Mouse (Mus musculus): ENCODE results near the gene Batf3. TPM values are rescaled to one million over a fixed set of nuclear protein-coding genes. Genes with fewer than 3 reads are reported as not detected.

Gene Batf3
- polyA plus RNA-seq, 1 experiment from 2014 or later, result 12.4 TPM

DNA sequence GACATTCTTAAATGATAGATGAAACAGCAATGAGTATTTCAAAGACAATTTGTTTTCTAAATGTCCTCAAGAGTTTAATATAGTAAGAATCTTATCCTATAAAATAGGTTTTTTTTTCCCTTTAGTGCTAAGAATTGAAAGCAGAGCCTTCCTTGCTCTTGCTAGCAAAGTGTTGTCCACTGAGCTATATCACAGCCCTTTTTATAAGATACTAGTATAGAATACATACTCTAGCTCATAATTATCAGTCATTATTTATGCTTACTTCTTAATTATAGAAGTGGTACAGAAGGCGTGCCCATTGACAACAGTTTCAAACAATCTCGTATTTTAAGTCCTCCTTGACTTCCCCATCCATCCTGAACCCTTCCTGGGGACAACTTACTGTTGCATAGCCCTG lies 33.1 kb upstream of the Batf3 start:
- peaks cover 40% of the 10 kb centered on the region for H3K36me3 ChIP-seq (ENCODE audit: control insufficient read depth, insufficient read depth, low read length)

DNA sequence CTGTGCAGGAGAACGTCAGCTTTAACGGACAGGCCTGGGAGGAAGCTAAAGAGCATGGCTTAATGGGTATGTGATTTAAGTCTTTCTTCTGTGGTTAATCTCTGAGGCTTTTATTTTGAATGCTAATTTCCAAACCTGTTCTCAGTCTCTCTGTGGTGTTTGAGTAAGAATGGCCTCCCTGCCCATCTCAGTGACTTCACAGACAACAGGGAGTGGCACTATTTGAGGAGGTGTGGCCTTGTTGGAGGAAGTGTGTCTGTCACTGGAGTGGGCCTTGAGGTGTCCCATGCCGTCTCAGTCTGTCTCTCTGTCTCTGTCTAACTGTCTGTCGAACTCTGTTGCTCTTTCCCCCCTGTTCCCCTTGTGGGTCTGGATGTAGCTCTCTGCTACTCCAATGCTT lies 32.5 kb upstream of the Batf3 start:
- 82% methylated on average over 4 of the region's 4 CpGs for WGBS
- H3K27ac ChIP-seq (ENCODE audit: low read depth, low read length), result no peak overlapping the region
- no peaks in the 10 kb centered on the region for H3K9me3 ChIP-seq (ENCODE audit: control insufficient read depth, low read length)
- no peak overlapping the region for H3K4me2 ChIP-seq (replicated peaks; ENCODE audit: low read depth, low read length)
- ATAC-seq (ENCODE audit: low FRiP score, low TSS enrichment), result no peak
- H3K27me3 ChIP-seq (ENCODE audit: control insufficient read depth, insufficient read depth, low read length), result no peaks in the 10 kb centered on the region
- H3K4me1 ChIP-seq (ENCODE audit: control insufficient read depth, insufficient read depth, low read length), result peaks cover 8% of the 10 kb centered on the region
- no peak overlapping the region for H3K9ac ChIP-seq (ENCODE audit: low read depth, low read length)
- H3K4me3 ChIP-seq (ENCODE audit: low read length), result no peak overlapping the region
- peaks cover 47% of the 10 kb centered on the region for H3K36me3 ChIP-seq (ENCODE audit: control insufficient read depth, insufficient read depth, low read length)

More for the DNA sequence above, 33.1 kb upstream of the Batf3 start:
- no peak overlapping the region for H3K4me3 ChIP-seq (ENCODE audit: low read length)
- no peak for ATAC-seq (ENCODE audit: low FRiP score, low TSS enrichment)
- WGBS, result 91% methylated on average over 2 of the region's 2 CpGs
- H3K27ac ChIP-seq (ENCODE audit: low read depth, low read length), result no peak overlapping the region
- no peaks in the 10 kb centered on the region for H3K9me3 ChIP-seq (ENCODE audit: control insufficient read depth, low read length)
- H3K4me1 ChIP-seq (ENCODE audit: control insufficient read depth, insufficient read depth, low read length), result peaks cover 8% of the 10 kb centered on the region
- no peaks in the 10 kb centered on the region for H3K27me3 ChIP-seq (ENCODE audit: control insufficient read depth, insufficient read depth, low read length)
- H3K9ac ChIP-seq (ENCODE audit: low read depth, low read length), result no peak overlapping the region
- no peak overlapping the region for H3K4me2 ChIP-seq (replicated peaks; ENCODE audit: low read depth, low read length)

DNA sequence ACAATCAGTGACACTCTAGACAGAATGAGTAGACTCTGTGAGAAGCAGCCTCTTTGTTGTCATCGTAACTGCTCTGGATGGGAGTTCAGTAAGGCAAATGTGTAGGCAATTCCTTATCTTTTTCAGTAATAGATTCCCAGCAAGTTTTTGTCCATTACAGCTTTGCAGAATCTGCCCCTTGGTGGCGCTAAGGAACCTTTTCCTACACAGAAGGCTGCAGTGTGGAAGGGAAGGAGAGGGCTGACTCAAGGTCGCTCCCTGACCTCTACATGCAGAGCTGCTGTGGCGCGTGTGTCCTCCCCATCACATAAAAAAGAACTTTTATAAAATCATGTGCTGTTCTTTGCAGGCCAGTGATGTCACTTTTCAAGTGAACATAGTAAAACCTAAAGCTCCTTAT lies 29.3 kb upstream of the Batf3 start:
- peaks cover 76% of the 10 kb centered on the region for H3K36me3 ChIP-seq (ENCODE audit: control insufficient read depth, insufficient read depth, low read length)
- WGBS, result 83% methylated on average over 5 of the region's 5 CpGs

DNA sequence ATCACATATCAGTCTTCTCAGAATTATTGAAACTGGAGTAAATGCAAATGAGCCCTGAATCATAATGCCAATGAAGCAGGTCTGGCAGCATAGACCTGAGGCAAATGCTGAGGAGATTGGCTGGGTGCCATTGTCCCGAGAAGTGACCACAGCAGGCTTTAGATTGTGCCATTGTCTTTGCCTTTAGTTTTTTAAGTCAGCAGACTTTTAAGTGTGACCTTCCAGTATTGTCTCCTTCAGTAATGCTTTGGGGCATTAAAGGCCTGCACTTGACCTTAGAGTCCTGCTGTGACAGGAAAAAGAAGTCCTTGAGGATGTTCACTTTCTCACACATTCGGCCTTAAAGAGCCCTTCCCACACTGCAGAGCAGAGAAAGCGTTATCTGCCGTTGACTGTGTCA lies 27.4 kb upstream of the Batf3 start:
- Histone ChIP-seq H3K27ac (ENCODE audit: low read depth, low read length) (no peak overlapping the region), H3K9ac (ENCODE audit: low read depth, low read length) (no peak overlapping the region), H3K4me2 (replicated peaks; ENCODE audit: low read depth, low read length) (no peak overlapping the region), H3K4me3 (ENCODE audit: low read length) (no peak overlapping the region), H3K27me3 (ENCODE audit: control insufficient read depth, insufficient read depth, low read length) (no peaks in the 10 kb centered on the region), H3K4me1 (ENCODE audit: control insufficient read depth, insufficient read depth, low read length) (0 out of 2 replicates have a peak, but pooled peaks cover 4% of the 10 kb centered on the region), H3K36me3 (ENCODE audit: control insufficient read depth, insufficient read depth, low read length) (peaks cover 83% of the 10 kb centered on the region), H3K9me3 (ENCODE audit: control insufficient read depth, low read length) (no peaks in the 10 kb centered on the region)
- no peak for ATAC-seq (ENCODE audit: low FRiP score, low TSS enrichment)
- WGBS, result 92% methylated on average over 4 of the region's 4 CpGs

More for the DNA sequence above, 29.3 kb upstream of the Batf3 start:
- no peak overlapping the region for H3K4me3 ChIP-seq (ENCODE audit: low read length)
- no peaks in the 10 kb centered on the region for H3K9me3 ChIP-seq (ENCODE audit: control insufficient read depth, low read length)
- H3K4me2 ChIP-seq (replicated peaks; ENCODE audit: low read depth, low read length), result no peak overlapping the region
- peaks cover 11% of the 10 kb centered on the region for H3K4me1 ChIP-seq (ENCODE audit: control insufficient read depth, insufficient read depth, low read length)
- no peak overlapping the region for H3K27ac ChIP-seq (ENCODE audit: low read depth, low read length)
- ATAC-seq (ENCODE audit: low FRiP score, low TSS enrichment), result no peak
- no peaks in the 10 kb centered on the region for H3K27me3 ChIP-seq (ENCODE audit: control insufficient read depth, insufficient read depth, low read length)
- H3K9ac ChIP-seq (ENCODE audit: low read depth, low read length), result no peak overlapping the region

DNA sequence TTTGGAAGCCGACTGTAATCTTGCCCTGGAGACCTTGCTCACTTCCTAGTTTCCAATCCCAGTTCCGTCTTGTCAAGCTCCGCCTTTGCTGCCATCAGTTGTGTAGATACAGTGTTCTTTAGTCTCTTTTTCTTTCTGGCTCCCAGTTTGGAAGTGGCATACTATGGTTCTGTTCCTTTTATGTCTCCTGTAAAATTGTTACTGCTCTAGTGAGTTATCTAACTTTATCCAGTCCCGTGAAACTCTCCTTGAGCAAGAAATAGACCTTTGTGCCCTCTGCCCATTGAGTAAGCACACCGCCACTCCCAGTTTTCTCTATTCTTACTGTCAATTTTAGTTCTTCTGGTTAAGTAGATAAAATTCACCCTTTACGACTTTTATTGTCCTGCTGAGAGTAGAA lies 26.0 kb upstream of the Batf3 start:
- Histone ChIP-seq H3K9me3 (ENCODE audit: control insufficient read depth, low read length) (no peaks in the 10 kb centered on the region), H3K36me3 (ENCODE audit: control insufficient read depth, insufficient read depth, low read length) (peaks cover 73% of the 10 kb centered on the region), H3K27ac (ENCODE audit: low read depth, low read length) (no peak overlapping the region), H3K4me2 (replicated peaks; ENCODE audit: low read depth, low read length) (no peak overlapping the region), H3K9ac (ENCODE audit: low read depth, low read length) (no peak overlapping the region), H3K4me1 (ENCODE audit: control insufficient read depth, insufficient read depth, low read length) (0 out of 2 replicates have a peak, but pooled peaks cover 4% of the 10 kb centered on the region), H3K27me3 (ENCODE audit: control insufficient read depth, insufficient read depth, low read length) (no peaks in the 10 kb centered on the region), H3K4me3 (ENCODE audit: low read length) (no peak overlapping the region)
- ATAC-seq (ENCODE audit: low FRiP score, low TSS enrichment), result no peak
- WGBS, result 85% methylated on average over 6 of the region's 6 CpGs

DNA sequence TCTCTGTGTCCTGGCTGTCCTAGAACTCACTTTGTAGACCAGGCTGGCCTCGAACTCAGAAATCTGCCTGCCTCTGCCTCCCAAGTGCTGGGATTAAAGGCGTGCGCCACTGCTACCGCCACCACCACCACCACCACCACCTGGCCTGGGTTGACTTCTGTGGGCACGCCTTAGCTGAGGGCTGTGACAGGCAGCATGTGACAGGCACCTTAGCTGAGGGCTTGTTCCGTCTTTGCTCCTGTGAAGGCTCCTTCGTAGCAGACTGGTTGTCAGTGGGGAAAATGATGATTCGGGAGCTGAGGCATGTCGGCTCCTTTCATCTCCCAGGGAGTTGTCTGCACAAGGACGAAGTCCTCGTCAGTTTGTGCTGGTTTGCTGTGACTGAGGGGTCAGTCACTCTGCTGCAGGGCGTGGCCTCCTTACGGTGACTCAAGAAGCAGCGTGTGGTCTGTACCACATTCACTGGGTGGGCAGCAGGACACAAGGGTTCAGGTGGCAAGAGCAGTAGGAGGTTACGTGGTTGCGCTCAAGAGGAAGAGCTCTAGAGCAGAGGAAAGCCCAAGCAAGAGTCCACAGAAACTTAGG lies 25.2 kb upstream of the Batf3 start:
- no peaks in the 10 kb centered on the region for H3K27me3 ChIP-seq (ENCODE audit: control insufficient read depth, insufficient read depth, low read length)
- H3K4me1 ChIP-seq (ENCODE audit: control insufficient read depth, insufficient read depth, low read length), result 0 out of 2 replicates have a peak, but pooled peaks cover 4% of the 10 kb centered on the region
- no peak for ATAC-seq (ENCODE audit: low FRiP score, low TSS enrichment)
- no peak overlapping the region for H3K4me3 ChIP-seq (ENCODE audit: low read length)
- H3K9ac ChIP-seq (ENCODE audit: low read depth, low read length), result no peak overlapping the region
- H3K9me3 ChIP-seq (ENCODE audit: control insufficient read depth, low read length), result no peaks in the 10 kb centered on the region
- H3K27ac ChIP-seq (ENCODE audit: low read depth, low read length), result no peak overlapping the region
- 92% methylated on average over 16 of the region's 16 CpGs for WGBS
- no peak overlapping the region for H3K4me2 ChIP-seq (replicated peaks; ENCODE audit: low read depth, low read length)
- H3K36me3 ChIP-seq (ENCODE audit: control insufficient read depth, insufficient read depth, low read length), result peaks cover 78% of the 10 kb centered on the region

DNA sequence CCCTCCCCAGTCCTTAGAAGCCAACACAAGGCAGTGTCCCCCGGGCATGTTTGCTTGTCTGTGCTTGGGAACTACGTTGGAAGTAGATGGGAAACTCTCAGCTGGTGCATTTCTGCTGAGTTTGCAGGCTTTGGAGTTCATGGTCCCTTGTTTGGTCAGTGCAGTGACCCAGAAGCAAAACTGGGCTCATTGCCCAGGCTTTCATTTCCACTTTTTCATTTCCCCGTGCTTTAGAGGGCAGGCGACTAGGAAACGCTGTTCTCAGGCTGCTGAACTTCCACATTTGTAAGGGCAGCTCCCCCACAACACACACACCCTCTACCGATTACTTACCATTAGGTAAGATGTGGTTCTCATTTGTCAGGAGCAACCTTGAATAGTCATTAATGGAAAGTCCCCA lies 24.6 kb upstream of the Batf3 start:
- no peaks in the 10 kb centered on the region for H3K27me3 ChIP-seq (ENCODE audit: control insufficient read depth, insufficient read depth, low read length)
- H3K9me3 ChIP-seq (ENCODE audit: control insufficient read depth, low read length), result no peaks in the 10 kb centered on the region
- H3K4me3 ChIP-seq (ENCODE audit: low read length), result no peak overlapping the region
- H3K36me3 ChIP-seq (ENCODE audit: control insufficient read depth, insufficient read depth, low read length), result peaks cover 78% of the 10 kb centered on the region
- no peak overlapping the region for H3K4me2 ChIP-seq (replicated peaks; ENCODE audit: low read depth, low read length)
- H3K9ac ChIP-seq (ENCODE audit: low read depth, low read length), result no peak overlapping the region
- H3K4me1 ChIP-seq (ENCODE audit: control insufficient read depth, insufficient read depth, low read length), result 0 out of 2 replicates have a peak, but pooled peaks cover 4% of the 10 kb centered on the region
- no peak for ATAC-seq (ENCODE audit: low FRiP score, low TSS enrichment)
- 44% methylated on average over 6 of the region's 6 CpGs for WGBS
- no peak overlapping the region for H3K27ac ChIP-seq (ENCODE audit: low read depth, low read length)

DNA sequence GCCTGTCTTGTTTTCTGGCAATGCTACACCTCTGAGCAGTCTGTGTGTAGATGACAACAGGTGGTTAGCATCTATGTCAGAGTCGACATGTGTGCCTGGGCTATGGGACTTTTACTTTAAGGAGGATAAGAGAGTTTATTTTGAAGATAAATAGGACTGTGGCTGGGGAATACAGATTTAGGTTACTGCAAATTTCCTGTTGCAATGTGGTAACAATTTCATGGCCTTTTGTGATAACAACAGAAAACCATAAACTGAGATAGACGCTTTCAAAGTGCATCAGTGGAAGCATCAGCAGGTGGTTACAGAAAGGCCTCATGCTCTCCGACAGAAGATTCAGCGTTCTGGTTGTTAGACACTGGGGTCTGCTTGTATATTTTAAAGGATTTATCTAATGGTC lies 24.2 kb upstream of the Batf3 start:
- H3K9me3 ChIP-seq (ENCODE audit: control insufficient read depth, low read length), result no peaks in the 10 kb centered on the region
- WGBS, result 71% methylated on average over 4 of the region's 4 CpGs
- no peak overlapping the region for H3K4me3 ChIP-seq (ENCODE audit: low read length)
- H3K36me3 ChIP-seq (ENCODE audit: control insufficient read depth, insufficient read depth, low read length), result peaks cover 78% of the 10 kb centered on the region
- H3K4me1 ChIP-seq (ENCODE audit: control insufficient read depth, insufficient read depth, low read length), result 0 out of 2 replicates have a peak, but pooled peaks cover 4% of the 10 kb centered on the region
- ATAC-seq (ENCODE audit: low FRiP score, low TSS enrichment), result no peak
- no peak overlapping the region for H3K4me2 ChIP-seq (replicated peaks; ENCODE audit: low read depth, low read length)
- no peak overlapping the region for H3K27ac ChIP-seq (ENCODE audit: low read depth, low read length)
- no peak overlapping the region for H3K9ac ChIP-seq (ENCODE audit: low read depth, low read length)
- H3K27me3 ChIP-seq (ENCODE audit: control insufficient read depth, insufficient read depth, low read length), result no peaks in the 10 kb centered on the region

DNA sequence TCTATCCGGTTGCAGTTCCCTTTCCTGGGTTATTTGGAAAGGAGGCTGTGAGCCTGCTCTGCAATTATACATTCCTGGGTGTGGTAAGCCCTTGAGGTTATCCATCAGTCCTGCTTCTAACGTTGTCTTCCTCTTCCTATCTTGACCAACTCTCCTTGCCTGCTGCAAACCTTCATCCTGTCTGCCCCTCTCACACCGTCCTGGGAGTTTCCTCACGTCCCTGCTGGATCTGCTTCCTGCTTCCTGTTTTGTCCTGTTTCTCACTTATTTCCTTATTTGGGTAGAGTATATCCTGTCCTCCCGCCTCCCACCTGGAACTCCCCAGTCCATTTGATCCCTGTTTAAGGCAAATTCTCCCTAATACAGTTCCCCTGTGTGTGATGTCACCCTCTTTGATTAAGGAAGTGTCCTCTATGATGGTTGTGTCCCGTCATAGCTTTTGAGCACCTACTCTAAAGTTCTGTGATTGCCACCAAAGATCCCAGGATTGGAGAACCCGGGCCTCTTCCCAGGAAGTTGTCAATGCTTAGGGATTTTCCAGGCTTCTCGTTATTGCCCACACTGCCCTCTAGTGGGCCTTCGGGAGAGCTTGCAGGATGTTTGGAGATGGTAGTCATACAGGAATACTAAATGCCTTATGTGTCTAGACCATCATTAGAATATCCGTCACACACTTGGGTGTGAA lies 22.3 kb upstream of the Batf3 start:
- H3K4me2 ChIP-seq (replicated peaks; ENCODE audit: low read depth, low read length), result no peak overlapping the region
- H3K36me3 ChIP-seq (ENCODE audit: control insufficient read depth, insufficient read depth, low read length), result peaks cover 71% of the 10 kb centered on the region
- 0 out of 2 replicates have a peak, but pooled peaks have one; percentile 38 for ATAC-seq (ENCODE audit: low FRiP score, low TSS enrichment)
- no peaks in the 10 kb centered on the region for H3K9me3 ChIP-seq (ENCODE audit: control insufficient read depth, low read length)
- 54% methylated on average over 10 of the region's 10 CpGs for WGBS
- H3K27ac ChIP-seq (ENCODE audit: low read depth, low read length), result no peak overlapping the region
- H3K4me3 ChIP-seq (ENCODE audit: low read length), result no peak overlapping the region
- no peaks in the 10 kb centered on the region for H3K27me3 ChIP-seq (ENCODE audit: control insufficient read depth, insufficient read depth, low read length)
- 0 out of 2 replicates have a peak, but pooled peaks cover 4% of the 10 kb centered on the region for H3K4me1 ChIP-seq (ENCODE audit: control insufficient read depth, insufficient read depth, low read length)
- no peak overlapping the region for H3K9ac ChIP-seq (ENCODE audit: low read depth, low read length)

All from kidney, embryonic 14.5 days (tissue).